Mouse (Mus musculus): Measurements from ENCODE around the gene Gm15013. TPM values are rescaled to one million over a fixed set of nuclear protein-coding genes. Genes with fewer than 3 reads are reported as not detected.

The Gm15013 gene
- polyA plus RNA-seq, 1 experiment, result not detected

- Histone ChIP-seq H3K4me3 (ENCODE audit: control insufficient read depth, low read depth, low read length) (peak within 1 kb of the TSS; percentile 93), H3K27me3 (ENCODE audit: control insufficient read depth, insufficient read depth, low read length) (no peaks in the 10 kb centered on the region), H3K27ac (ENCODE audit: control insufficient read depth, insufficient read depth, low read depth, low read length) (peak within 1 kb of the TSS; percentile 86), H3K36me3 (ENCODE audit: control insufficient read depth, insufficient read depth, low read length) (no peaks in the 10 kb centered on the region), H3K4me1 (ENCODE audit: control insufficient read depth, insufficient read depth, low read length) (no peaks in the 10 kb centered on the region; the same call in 1 of the 2 replicates)
- TF ChIP-seq POLR2A (IDR thresholded peaks at IDR 0.05; ENCODE audit: control insufficient read depth, low read depth, low read length) (peak; percentile 46; the same call in 1 of the 2 replicates), CTCF (IDR thresholded peaks at IDR 0.05; ENCODE audit: control insufficient read depth, insufficient read depth, insufficient replicate concordance, low read depth, low read length) (no peak)
Observed at GRCm38 (mm10) chrX:139684775-139685695, 29.2 kb downstream of the Gm15013 start, which contains the start of gene Tbc1d8b. Gene Tbc1d8b, plus strand, starts transcription at chrX:139684996.

GRCm38 (mm10) chrX:139684410-139684774 is 29.9 kb downstream of the Gm15013 start:
- TF ChIP-seq POLR2A (IDR thresholded peaks at IDR 0.05; ENCODE audit: control insufficient read depth, low read depth, low read length), result no peak
- no peak for TF ChIP-seq CTCF (IDR thresholded peaks at IDR 0.05; ENCODE audit: control insufficient read depth, insufficient read depth, insufficient replicate concordance, low read depth, low read length)
- no peaks in the 10 kb centered on the region for H3K27me3 ChIP-seq (ENCODE audit: control insufficient read depth, insufficient read depth, low read length)
- peak overlapping the region; percentile 93 for H3K4me3 ChIP-seq (ENCODE audit: control insufficient read depth, low read depth, low read length)
- H3K27ac ChIP-seq (ENCODE audit: control insufficient read depth, insufficient read depth, low read depth, low read length), result peak overlapping the region; percentile 36; the same call in 1 of the 2 replicates
- H3K36me3 ChIP-seq (ENCODE audit: control insufficient read depth, insufficient read depth, low read length), result no peaks in the 10 kb centered on the region
- H3K4me1 ChIP-seq (ENCODE audit: control insufficient read depth, insufficient read depth, low read length), result no peaks in the 10 kb centered on the region; the same call in 1 of the 2 replicates

- no peak for TF ChIP-seq CTCF (IDR thresholded peaks at IDR 0.05; ENCODE audit: control insufficient read depth, insufficient read depth, insufficient replicate concordance, low read depth, low read length)
- TF ChIP-seq POLR2A (IDR thresholded peaks at IDR 0.05; ENCODE audit: control insufficient read depth, low read depth, low read length), result no peak
- H3K4me3 ChIP-seq (ENCODE audit: control insufficient read depth, low read depth, low read length), result no peak overlapping the region
- no peaks in the 10 kb centered on the region for H3K36me3 ChIP-seq (ENCODE audit: control insufficient read depth, insufficient read depth, low read length)
- no peak overlapping the region for H3K27ac ChIP-seq (ENCODE audit: control insufficient read depth, insufficient read depth, low read depth, low read length)
- H3K27me3 ChIP-seq (ENCODE audit: control insufficient read depth, insufficient read depth, low read length), result no peaks in the 10 kb centered on the region
- H3K4me1 ChIP-seq (ENCODE audit: control insufficient read depth, insufficient read depth, low read length), result no peaks in the 10 kb centered on the region
Observed at GRCm38 (mm10) chrX:139665829-139666228, 48.5 kb downstream of the Gm15013 start.

Other genes with a start within 250 kb of the Gm15013 start
- gene D330045A20Rik, start 234.1 kb downstream of the Gm15013 start, polyA plus RNA-seq (2012; rRNA removed), result 0.25 and 0.26 TPM in 2 replicates
- gene Rnf128, start 151.2 kb downstream of the Gm15013 start, polyA plus RNA-seq (2012; rRNA removed), result 1.7 and 2.3 TPM in 2 replicates
- gene Tbc1d8b, start 29.5 kb downstream of the Gm15013 start, polyA plus RNA-seq (2012; rRNA removed), result 0.66 and 0.67 TPM in 2 replicates
- not detected in 2 replicates for gene Ripply1, start 67.9 kb upstream of the Gm15013 start, polyA plus RNA-seq (2012; rRNA removed)
- gene Cldn2, start 86.3 kb upstream of the Gm15013 start, polyA plus RNA-seq (2012; rRNA removed), result 0.11 and 0.12 TPM in 2 replicates
- 1.1 and 1.4 TPM in 2 replicates for gene Morc4, start 157.2 kb upstream of the Gm15013 start, polyA plus RNA-seq (2012; rRNA removed)